Mouse (Mus musculus) spleen, adult 12 weeks (tissue): ENCODE results near the gene Lgsn.

Experiments
- DNase-seq: peaks from one replicate; pipeline ENCODE4 v3.0.0; 2022; ENCODE audit warnings: low spot score

Gene Lgsn

GRCm38 (mm10) chr1:31176101-31176500 lies at the start of gene Lgsn:
Lgsn (plus strand) TSS chr1:31176401.
- no peak for DNase-seq

DNA sequence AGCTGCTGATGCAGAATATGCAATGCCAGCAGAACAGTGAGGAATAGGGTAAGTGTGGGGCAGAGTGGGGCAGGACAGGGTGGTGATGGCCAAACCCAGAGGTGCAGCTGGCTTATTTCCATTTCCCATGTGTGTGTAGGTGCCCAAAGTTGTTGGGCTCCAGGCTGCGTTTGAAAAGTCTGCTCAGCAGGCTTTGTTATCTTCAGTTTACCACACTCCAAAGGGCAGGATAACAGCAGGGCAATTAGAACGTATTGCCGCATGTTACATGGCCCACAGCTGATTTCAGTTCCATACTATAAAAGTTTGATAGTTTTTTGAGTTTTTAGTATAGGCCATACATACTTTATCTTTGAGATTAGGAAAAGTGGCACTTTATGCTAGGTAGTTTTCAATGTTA lies 37.8 kb upstream of the Lgsn start:
- DNase-seq: no peak

DNA sequence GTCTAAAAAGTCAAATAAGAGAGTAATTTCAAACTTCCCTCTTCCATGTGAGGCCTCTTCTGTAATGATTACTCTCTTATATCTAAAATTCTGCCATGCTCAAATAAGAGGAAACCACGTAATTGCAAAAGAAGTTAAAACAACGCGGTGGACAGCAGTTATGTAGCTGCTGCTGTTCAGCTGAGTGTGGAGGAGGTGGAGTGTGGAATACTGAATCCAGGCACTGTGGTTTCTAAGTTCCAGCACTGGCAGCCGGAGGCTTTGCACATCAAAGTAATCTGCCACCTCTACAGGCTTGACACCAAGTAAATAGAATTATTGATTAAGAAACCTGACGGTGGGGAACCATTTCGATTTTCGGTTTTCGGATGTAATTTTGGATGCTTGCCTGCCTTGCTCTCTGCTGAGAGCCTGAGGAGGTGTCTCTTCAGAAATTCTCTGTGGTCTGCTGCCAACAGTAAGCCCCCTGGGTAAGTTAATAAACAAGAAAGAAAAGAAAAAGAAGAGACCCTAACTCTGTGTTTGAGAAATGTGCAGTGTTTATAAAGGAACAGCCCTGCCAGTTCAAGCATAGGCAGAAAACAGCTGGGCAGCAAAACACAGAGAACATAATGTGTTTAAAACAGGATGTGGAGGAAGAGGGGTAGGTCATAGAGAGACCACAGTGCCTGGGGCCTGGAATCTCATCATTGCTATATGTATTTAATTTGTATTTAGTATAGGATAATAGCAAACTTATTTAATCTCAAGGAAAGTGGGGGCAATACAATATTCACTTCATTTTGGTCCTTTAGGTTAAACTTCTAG lies 33.7 kb upstream of the Lgsn start:
- no peak for DNase-seq

- no peak for DNase-seq
Observed at GRCm38 (mm10) chr1:31143571-31143970, 32.6 kb upstream of the Lgsn start.

DNA sequence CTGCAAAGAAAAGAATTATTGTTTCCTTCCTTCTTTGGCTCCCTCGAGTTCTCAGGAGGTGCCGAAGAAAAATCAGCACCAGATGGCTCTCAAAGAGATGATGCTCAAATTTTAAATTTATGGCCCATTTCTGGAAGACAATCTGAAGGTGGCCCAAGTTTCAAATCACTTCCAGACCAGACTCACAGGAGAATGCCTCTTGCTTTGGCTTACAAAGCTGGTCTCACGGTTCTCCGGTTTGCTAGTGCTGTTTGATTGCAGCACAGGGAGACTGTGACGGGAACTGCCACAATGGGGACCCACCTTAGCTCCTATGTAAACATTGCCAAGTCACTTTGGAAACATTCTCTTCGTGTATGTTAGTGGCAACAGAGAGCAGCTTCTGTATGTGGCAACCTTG lies 26.5 kb upstream of the Lgsn start:
- no peak for DNase-seq

DNA sequence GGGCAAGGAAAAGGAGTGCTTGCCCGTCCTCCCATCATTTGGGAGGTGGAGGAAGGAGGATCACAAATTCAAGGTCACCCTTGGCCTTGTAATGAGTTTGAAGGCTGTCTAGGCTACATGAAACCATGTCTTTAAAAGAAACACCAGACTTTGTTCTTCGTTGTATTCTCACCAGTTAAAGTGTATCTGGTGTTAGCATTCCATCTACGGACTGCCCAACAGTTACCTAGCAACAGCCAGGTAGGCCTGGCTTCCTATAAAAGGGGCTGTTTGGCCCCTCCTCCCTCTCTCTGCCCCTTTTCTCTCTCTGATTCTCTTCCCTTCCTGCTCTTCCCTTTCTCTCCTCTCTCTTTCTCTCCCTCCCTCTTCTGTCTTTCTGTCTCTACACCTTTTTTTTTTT lies 25.7 kb upstream of the Lgsn start:
- DNase-seq: no peak

DNA sequence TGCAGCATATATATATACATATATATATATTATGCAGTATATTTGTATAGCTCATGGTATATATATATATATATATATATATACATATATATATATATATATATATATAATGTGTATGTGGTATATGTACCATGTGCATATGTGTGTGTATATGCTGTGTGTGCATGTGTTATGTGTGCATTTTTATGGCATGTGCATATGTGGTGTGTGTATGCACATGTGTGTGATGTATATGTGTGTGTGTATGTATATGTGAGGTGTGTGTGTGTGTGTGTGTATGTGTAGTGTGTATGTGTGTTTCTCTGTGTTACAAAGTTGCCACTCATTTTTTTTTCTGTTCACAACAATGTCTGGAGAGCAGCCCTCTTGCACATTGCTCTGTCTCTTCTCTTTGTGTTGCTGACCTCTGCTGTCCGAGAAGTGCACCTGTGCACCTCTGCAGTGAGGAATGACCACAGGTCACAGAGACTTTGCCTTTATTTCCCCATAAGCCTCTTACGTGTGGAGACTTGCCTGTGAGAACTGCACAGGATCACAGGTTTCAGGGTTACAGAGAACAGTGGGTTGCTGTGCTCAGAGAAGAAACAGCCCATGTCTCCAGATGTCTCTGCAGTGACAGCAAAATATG lies 23.3 kb upstream of the Lgsn start:
- no peak for DNase-seq

DNA sequence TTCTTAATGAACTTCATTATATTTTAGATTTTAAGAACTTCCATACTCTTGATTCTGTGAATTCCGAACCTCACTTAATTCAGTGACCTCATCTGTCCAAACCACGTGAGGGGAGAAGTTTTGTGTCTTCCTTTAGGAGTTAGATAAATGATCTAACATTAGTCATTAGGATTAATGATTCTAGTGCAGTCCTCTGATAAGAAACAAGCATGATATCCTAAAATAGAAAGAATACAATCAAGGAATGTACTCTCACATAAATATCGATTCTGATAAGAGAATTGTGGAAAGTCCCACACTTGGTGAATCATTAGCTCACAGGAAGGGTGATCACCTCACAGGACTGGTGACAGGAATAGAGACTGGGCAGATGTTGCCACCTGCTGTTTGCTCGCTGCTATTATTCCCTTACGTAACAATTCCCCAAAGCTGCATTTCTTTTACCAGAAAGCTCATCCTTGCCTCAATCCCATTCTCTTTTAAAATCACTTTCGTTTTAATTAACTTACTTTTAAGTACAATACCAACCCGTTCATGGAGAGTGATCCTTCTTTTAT lies 22.3 kb upstream of the Lgsn start:
- DNase-seq: no peak

GRCm38 (mm10) chr1:31156185-31156584 lies 20.0 kb upstream of the Lgsn start:
- DNase-seq: no peak

- DNase-seq: no peak
Observed at GRCm38 (mm10) chr1:31156884-31157283, 19.3 kb upstream of the Lgsn start.

GRCm38 (mm10) chr1:31164527-31165189 lies 11.5 kb upstream of the Lgsn start:
- no peak for DNase-seq

DNA sequence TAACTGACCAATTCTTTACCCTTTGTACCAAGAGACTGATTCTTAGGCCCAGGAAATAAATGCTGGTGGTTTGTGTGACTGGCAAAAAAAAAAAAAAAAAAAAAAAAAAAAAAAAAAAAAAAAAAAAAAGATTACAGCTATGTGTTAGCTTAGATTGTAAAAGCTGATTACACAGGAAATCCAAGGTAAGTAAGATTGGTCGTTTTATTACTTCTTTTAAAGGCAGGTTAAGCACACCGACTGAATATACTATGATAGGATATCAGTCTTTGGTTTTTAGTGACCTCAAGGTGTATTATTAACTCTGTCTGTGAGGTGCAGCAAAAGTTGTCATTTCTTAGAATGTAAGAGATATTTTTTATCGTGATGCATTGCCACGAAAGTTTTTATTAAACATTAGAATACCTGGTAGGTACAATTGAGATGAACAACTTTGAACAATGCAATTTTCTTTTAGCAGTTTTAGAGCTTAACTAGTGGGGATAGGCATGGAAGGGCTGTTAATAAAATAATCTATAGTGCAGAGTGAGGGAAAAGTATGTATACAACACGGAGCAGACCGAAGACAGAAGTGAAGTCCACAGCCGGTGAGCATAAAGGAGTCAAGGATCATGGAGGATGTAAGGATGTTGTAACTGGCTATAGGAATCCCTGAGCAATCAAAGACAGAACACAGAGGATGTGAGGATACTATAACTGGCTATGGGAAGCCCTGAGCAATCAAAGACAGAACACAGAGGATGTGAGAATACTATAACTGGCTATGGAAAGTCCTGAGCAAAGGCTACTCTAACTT lies 10.7 kb upstream of the Lgsn start:
- DNase-seq: no peak

DNA sequence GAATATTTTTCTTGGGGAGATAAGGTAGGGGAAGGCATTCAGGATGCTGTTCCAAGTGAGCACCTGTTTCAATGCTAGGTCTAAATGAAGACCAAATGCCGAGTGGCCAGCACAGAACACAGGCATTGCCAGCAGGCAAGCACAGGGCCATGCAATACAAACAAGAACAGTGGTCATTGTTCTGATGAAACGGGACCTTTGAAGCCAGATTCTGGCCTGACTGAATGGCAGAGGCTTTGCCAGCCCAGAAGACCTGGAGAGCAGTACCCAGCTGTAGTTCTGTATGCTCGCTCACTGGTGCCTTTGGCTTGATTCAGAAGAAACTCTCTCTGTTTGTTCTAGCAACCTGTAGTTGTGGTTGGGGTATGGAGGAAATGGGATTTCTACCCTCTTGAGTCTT lies 800 bp upstream of the Lgsn start:
- DNase-seq: no peak

DNA sequence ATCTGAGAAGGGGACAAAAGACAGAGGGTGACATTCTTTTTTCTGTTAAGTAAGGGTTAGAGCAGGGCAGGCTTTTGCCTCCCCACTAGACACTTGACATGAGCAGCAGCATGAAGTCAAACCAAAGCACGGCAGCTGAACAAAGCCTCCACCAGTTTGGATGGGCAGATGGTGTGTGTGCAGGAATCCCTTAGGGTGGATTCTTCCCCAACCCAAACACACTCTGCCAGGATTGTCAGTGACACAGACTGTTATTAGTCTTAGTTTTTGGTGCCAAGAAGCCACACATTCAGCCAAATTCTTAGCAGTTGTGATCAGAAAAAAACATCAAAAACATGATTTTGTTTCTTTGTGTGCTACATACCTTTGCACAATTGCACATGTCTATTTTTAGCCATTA lies 2.1 kb downstream of the Lgsn start:
- DNase-seq: no peak

DNA sequence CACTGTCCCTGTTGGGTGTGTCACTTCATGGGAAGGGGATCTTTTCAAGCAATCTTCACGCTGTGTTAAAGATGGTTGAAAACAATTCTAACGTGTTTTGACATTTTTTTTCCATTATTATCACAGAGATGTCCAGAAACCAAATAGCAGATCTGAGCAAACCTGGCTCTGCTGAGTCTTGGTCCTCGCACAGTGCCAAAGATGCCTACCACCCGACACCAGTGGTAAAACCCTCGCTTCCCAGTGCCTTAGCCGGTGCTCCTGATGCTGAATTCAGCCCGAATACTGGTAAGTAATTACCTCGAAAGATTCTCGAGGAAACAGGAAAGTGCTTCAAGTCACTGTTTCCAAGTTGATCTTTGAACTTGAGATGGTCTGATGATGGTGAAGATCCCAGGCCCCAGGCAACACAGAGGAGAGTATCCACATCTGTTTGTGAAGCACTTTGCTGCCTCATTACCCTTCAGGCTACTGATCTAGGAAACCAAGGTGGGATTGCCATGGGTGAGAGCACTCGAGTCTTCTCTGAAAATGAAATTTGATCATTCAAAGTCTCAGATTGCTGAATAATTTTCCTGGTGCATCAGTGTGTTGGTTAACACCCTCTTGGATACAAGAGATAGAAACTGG lies 14.2 kb downstream of the Lgsn start:
- DNase-seq: no peak

GRCm38 (mm10) chr1:31195633-31196032 lies 19.4 kb downstream of the Lgsn start:
- no peak for DNase-seq

- no peak for DNase-seq
Observed at GRCm38 (mm10) chr1:31196959-31197358, 20.8 kb downstream of the Lgsn start.

DNA sequence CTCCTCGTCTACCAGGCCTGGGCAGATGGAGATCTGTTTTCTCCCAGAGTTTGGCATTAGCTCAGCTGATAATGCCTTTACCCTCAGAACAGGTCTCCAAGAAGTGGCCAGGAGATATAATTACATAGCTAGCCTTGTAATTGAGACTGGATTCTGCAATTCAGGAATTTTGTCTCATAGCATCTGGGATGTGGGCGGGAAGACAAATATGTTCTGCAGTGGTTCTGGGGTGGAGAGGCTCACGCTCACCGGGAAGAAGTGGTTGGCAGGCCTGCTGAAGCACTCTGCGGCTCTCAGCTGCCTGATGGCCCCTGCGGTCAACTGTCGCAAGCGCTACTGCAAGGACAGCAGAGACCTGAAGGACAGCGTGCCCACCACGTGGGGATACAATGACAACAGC lies 27.6 kb downstream of the Lgsn start:
- no peak for DNase-seq

DNA sequence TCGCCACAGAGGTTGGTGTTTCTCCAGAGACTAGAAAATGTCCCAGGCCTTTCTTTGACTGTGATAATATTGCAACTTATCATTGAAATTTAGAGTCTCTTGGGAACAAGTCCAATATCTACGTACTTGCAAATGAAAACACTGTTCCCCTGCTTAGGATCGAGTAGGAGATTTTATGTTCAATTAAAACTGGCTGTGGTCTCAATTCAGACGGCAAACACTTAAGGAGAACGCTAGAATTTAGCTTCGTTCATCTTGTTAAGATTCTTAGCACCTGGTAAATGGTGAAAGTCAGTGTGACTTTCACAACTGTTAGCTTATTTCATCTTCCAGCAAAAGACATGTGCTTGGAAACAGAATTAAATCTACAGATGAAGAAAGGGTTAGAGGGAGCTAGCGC lies 29.1 kb downstream of the Lgsn start:
- DNase-seq: no peak

DNA sequence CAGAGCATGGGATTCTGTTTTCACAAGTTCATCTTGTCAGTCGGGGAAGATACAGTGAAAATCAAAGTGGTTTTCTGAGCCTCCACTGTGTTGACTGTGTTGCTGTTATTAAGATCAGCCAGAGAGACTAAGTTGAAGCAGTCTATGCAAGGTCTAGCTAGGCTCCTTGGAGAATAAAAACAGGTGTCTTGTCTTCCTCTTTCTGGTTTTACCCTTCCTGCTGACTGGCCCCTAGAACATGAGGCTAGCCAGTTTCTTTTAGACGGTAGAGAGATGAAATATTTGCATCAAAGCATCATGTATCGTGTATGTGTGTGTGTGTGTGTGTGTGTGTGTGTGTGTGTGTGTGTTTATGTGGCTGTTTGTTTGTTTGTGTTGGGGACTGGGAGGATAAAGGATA lies 29.6 kb downstream of the Lgsn start:
- no peak for DNase-seq

DNA sequence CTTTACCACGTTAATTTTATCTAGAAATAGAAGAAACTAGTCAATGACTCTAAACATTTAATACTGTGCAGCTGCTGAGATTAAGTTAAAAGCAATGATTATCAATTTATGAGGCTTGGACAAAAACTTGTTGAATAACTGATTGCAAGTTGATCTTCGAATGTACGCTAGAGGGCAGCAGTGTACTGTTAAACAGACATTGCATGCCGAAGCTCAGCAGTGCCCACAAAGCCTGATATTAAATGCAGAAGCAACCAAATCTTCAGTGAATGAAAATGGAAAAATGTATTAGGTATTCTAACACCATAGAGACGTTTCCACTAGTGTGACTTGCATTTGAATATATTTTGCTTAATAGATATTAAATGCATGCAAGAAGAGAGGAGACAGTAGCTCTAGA lies 33.9 kb downstream of the Lgsn start:
- no peak for DNase-seq

GRCm38 (mm10) chr1:31214831-31215230 lies 38.6 kb downstream of the Lgsn start:
- DNase-seq: no peak
